Comparison of ENCODE assay signal across 24 mouse cellular contexts in the genomic region with DNA sequence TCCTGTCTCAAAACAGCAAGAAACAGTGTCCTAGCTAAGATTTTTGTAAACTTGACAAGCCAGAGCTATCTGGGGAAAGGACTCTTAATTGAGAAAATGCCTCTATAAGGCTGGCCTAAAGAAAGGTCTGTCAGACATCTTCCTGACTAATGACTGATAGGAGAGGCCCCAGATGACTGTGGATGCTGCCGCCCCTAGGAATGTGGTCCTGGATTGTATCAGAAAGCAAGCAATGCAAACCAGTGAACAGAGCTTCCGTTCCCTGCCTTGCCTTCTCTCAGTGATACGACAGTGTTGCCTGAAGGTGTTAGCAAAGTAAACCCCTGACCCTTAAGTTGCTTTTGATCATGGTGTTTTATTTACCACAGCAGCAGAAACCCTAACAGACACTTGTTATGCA. TPM values are rescaled to one million over a fixed set of nuclear protein-coding genes. Genes with fewer than 3 reads are reported as not detected.
A peak's percentile ranks its signal among the peaks of the same experiment; 100 is the strongest.
DNase-seq lines count a peak whose midpoint lies in the region; ATAC-seq and TF ChIP-seq lines count a peak whose summit lies in the region.
"Had no signal": no experiment of that assay in that cellular context is flagged by ENCODE, and none has a peak within 500 bp of the region (broad histone marks: within the 10 kb centered on the region; RNA-seq: fewer than 3 reads in every experiment).

No protein-coding gene starts in this region.

- TF ChIP-seq POLR2A in lung, adult 2 months (IDR thresholded peaks at IDR 0.05; ENCODE audit: borderline replicate concordance, extremely low read depth, low read depth, low read length): no peak

- TF ChIP-seq CTCF in lung, adult 2 months (IDR thresholded peaks at IDR 0.05; ENCODE audit: insufficient read depth, low read length): no peak

- no peak overlapping the region for H3K4me3 ChIP-seq in heart, embryonic 12.5 days
- no peak overlapping the region for H3K4me3 ChIP-seq in intestine, embryonic 14.5 days (ENCODE audit: low read depth, low read length)
- H3K4me3 ChIP-seq in intestine, embryonic 15.5 days (replicated peaks): no peak overlapping the region
- no peak overlapping the region for H3K4me3 ChIP-seq in lung, adult 2 months (replicated peaks; ENCODE audit: extremely low read depth, low read depth, low read length)
- H3K4me3 ChIP-seq: forebrain, embryonic 15.5 days; limb, embryonic 13.5 days; lung, embryonic 15.5 days; megakaryocyte, embryonic 14.5 days; myocyte; neural tube, embryonic 13.5 days had no signal

- peak overlapping the region; percentile 25 for H3K4me2 ChIP-seq in heart, embryonic 12.5 days
- H3K4me2 ChIP-seq in intestine, embryonic 14.5 days (ENCODE audit: low read length): no peak overlapping the region
- no peak overlapping the region for H3K4me2 ChIP-seq in intestine, embryonic 15.5 days (replicated peaks)
- H3K4me2 ChIP-seq: forebrain, embryonic 15.5 days; limb, embryonic 13.5 days; lung, embryonic 15.5 days; neural tube, embryonic 13.5 days had no signal

- peak; percentile 73; the same call in 1 of the 2 replicates for ATAC-seq in heart, embryonic 12.5 days (ENCODE audit: insufficient number of reproducible peaks, low FRiP score)
- no peak for ATAC-seq in intestine, embryonic 14.5 days (replicated peaks; ENCODE audit: low FRiP score, low TSS enrichment, low read depth)
- no peak for ATAC-seq in intestine, embryonic 15.5 days
- ATAC-seq: forebrain, embryonic 15.5 days; midbrain, embryonic 16.5 days had no signal

- H3K27me3 ChIP-seq in heart, embryonic 12.5 days (replicated peaks): no peaks in the 10 kb centered on the region
- H3K27me3 ChIP-seq in intestine, embryonic 14.5 days (replicated peaks; ENCODE audit: control insufficient read depth, insufficient read depth, low read length): no peaks in the 10 kb centered on the region
- H3K27me3 ChIP-seq in intestine, embryonic 15.5 days (replicated peaks): no peaks in the 10 kb centered on the region
- H3K27me3 ChIP-seq: forebrain, embryonic 15.5 days; limb, embryonic 13.5 days; lung, embryonic 15.5 days; megakaryocyte, embryonic 14.5 days; neural tube, embryonic 13.5 days had no signal

- peak overlapping the region; percentile 80 for H3K27ac ChIP-seq in heart, embryonic 12.5 days (ENCODE audit: poor library complexity, severe bottlenecking)
- peak overlapping the region; percentile 11; the same call in 1 of the 2 replicates for H3K27ac ChIP-seq in intestine, embryonic 14.5 days (ENCODE audit: low read depth)
- H3K27ac ChIP-seq in intestine, embryonic 15.5 days: no peak overlapping the region
- H3K27ac ChIP-seq: forebrain, embryonic 15.5 days; limb, embryonic 13.5 days; liver, embryonic 14.5 days; lung, embryonic 15.5 days; neural tube, embryonic 13.5 days had no signal

- peaks cover 28% of the 10 kb centered on the region for H3K4me1 ChIP-seq in heart, embryonic 12.5 days (replicated peaks)
- no peaks in the 10 kb centered on the region for H3K4me1 ChIP-seq in intestine, embryonic 14.5 days (replicated peaks; ENCODE audit: control insufficient read depth, insufficient read depth, low read length)
- no peaks in the 10 kb centered on the region for H3K4me1 ChIP-seq in intestine, embryonic 15.5 days (replicated peaks)
- no peaks in the 10 kb centered on the region for H3K4me1 ChIP-seq in lung, adult 2 months (ENCODE audit: control insufficient read depth, insufficient read depth, low read length)
- H3K4me1 ChIP-seq: forebrain, embryonic 15.5 days; lung, embryonic 15.5 days; neural tube, embryonic 13.5 days had no signal

- no peaks in the 10 kb centered on the region for H3K9me3 ChIP-seq in heart, embryonic 12.5 days (replicated peaks)
- H3K9me3 ChIP-seq in intestine, embryonic 14.5 days (ENCODE audit: control insufficient read depth, low read length): no peaks in the 10 kb centered on the region
- no peaks in the 10 kb centered on the region for H3K9me3 ChIP-seq in intestine, embryonic 15.5 days
- H3K9me3 ChIP-seq: forebrain, embryonic 15.5 days; limb, embryonic 13.5 days; lung, embryonic 15.5 days; megakaryocyte, embryonic 14.5 days; neural tube, embryonic 13.5 days had no signal

- 9% methylated on average over 3 of the region's 3 CpGs for WGBS in heart, embryonic 12.5 days
- WGBS in intestine, embryonic 14.5 days: 12% methylated on average over 3 of the region's 3 CpGs
- 29% methylated on average over 3 of the region's 3 CpGs for WGBS in intestine, embryonic 15.5 days
- WGBS in lung, adult 2 months: 70% methylated on average over 3 of the region's 3 CpGs

- peaks cover 9% of the 10 kb centered on the region for H3K36me3 ChIP-seq in heart, embryonic 12.5 days
- peaks cover 21% of the 10 kb centered on the region for H3K36me3 ChIP-seq in intestine, embryonic 14.5 days (ENCODE audit: control insufficient read depth, insufficient read depth, low read length)
- H3K36me3 ChIP-seq in intestine, embryonic 15.5 days: 0 out of 2 replicates have a peak, but pooled peaks cover 4% of the 10 kb centered on the region

- H3K9ac ChIP-seq in heart, embryonic 12.5 days: no peak overlapping the region
- H3K9ac ChIP-seq in intestine, embryonic 14.5 days (ENCODE audit: low read length): no peak overlapping the region
- H3K9ac ChIP-seq in intestine, embryonic 15.5 days: no peak overlapping the region
- H3K9ac ChIP-seq: forebrain, embryonic 15.5 days; limb, embryonic 13.5 days; liver, embryonic 14.5 days; lung, embryonic 15.5 days; neural tube, embryonic 13.5 days had no signal

- DNase-seq in heart, adult 18-20 months: no peak
- DNase-seq in intestine, embryonic 14.5 days (ENCODE audit: low spot score): no peak
- DNase-seq in R1 (ENCODE audit: low read depth, low spot score): peak; percentile 15
- peak; percentile 9 for DNase-seq in embryo, embryonic 11 days
- DNase-seq in lung, adult 2 months: no peak
- no peak for DNase-seq in urinary bladder, postnatal 10 days (ENCODE audit: low spot score)
- DNase-seq: adrenal gland, postnatal 14 days; cerebellum, postnatal 10 days; kidney, adult 18-20 months; kidney, postnatal 4 days; layer of hippocampus, adult 9-11 months; lung, postnatal 36 days; thymus, adult 18-20 months; thymus, postnatal 4 days had no signal

RNA-seq across cellular contexts. Expression of a gene that starts 25.8 kb away (rescaled TPM):
- 30.6 and 31.1 TPM in 2 replicates for polyA plus RNA-seq in heart, embryonic 12.5 days (2016; fragmentation: Nextera tagmentation; extraction: Ambion mirVana)
- total RNA-seq in heart, adult 18-20 months (2021): 10 to 100 TPM; 14.1 to 14.5 TPM
- polyA plus RNA-seq in intestine, embryonic 14.5 days (2014; fragmentation: Nextera tagmentation; extraction: Ambion mirVana): 25.9 and 27.9 TPM in 2 replicates
- 19.0 and 23.6 TPM in 2 replicates for polyA plus RNA-seq in intestine, embryonic 15.5 days (2015; fragmentation: Nextera tagmentation; extraction: Ambion mirVana)
- polyA plus RNA-seq in lung, adult 2 months (2012; rRNA removed): 5.9 and 6.0 TPM in 2 replicates

Comparison
In these comparisons a context has a peak if more than half of its experiments do, and no peak if none do; other contexts are left out.
1. DNase-seq: peak in R1 (single experiment) and embryo, embryonic 11 days (single experiment); none in heart, adult 18-20 months (0 of 2), intestine, embryonic 14.5 days (single experiment), lung, adult 2 months (single experiment) and urinary bladder, postnatal 10 days (single experiment).